Mouse (Mus musculus) CH12.LX (cell line): Measurements from ENCODE around the gene Dnah17.

Source experiments
- CTCF ChIP-seq, 2 experiments: IDR thresholded peaks in 1 of 2; conservative IDR thresholded peaks in 1 of 2; 2 replicates each; pipeline ENCODE4 v1.5.1; 2011 to 2012; ENCODE audit warnings: low read depth in 2 of 2, low read length in 2 of 2, improper control_type of control experiment in 1 of 2, inconsistent platforms in 1 of 2, mild to moderate bottlenecking in 1 of 2, moderate library complexity in 1 of 2
- EP300 ChIP-seq: IDR thresholded peaks from 2 replicates; pipeline ENCODE4 v1.6.1; 2011; ENCODE audit warnings: low read length, improper control_type of control experiment
- ETS1 ChIP-seq: conservative IDR thresholded peaks from 2 replicates; pipeline ENCODE4 v1.6.1; 2012; ENCODE audit warnings: low read depth, mild to moderate bottlenecking, inconsistent platforms, low read length, improper control_type of control experiment, moderate library complexity
- HCFC1 ChIP-seq: IDR thresholded peaks from 2 replicates; pipeline ENCODE4 v1.6.1; 2012; ENCODE audit warnings: low read depth, mild to moderate bottlenecking, inconsistent platforms, low read length, improper control_type of control experiment
- NELFE ChIP-seq: IDR thresholded peaks from 2 replicates; pipeline ENCODE4 v1.6.1; 2011; ENCODE audit warnings: low read depth, low read length, improper control_type of control experiment
- POLR2A ChIP-seq: IDR thresholded peaks from 2 replicates; pipeline ENCODE4 v1.6.1; 2011; ENCODE audit warnings: low read depth, mild to moderate bottlenecking, improper control_type of control experiment, low read length
- POLR2AphosphoS2 ChIP-seq: IDR thresholded peaks from 2 replicates; pipeline ENCODE4 v1.6.1; 2011; ENCODE audit warnings: low read depth, low read length, improper control_type of control experiment
- RAD21 ChIP-seq: IDR thresholded peaks from 2 replicates; pipeline ENCODE4 v1.6.1; 2011; ENCODE audit warnings: low read depth, mild to moderate bottlenecking, low read length, improper control_type of control experiment, moderate library complexity
- SIN3A ChIP-seq: IDR thresholded peaks from 2 replicates; pipeline ENCODE4 v1.6.1; 2012; ENCODE audit warnings: low read length, improper control_type of control experiment, inconsistent platforms
- SMC3 ChIP-seq: IDR thresholded peaks from 2 replicates; pipeline ENCODE4 v1.6.1; 2011; ENCODE audit warnings: low read depth, low read length, improper control_type of control experiment

- TF ChIP-seq RAD21, result no peak
- TF ChIP-seq HCFC1, result no peak
- TF ChIP-seq POLR2A, result no peak
- no peak for TF ChIP-seq CTCF (conservative IDR thresholded peaks at IDR 0.05 in 1 of 2, IDR thresholded peaks at IDR 0.05 in 1 of 2; ENCODE audit: low read depth in 2 of 2, low read length in 2 of 2)
- TF ChIP-seq SMC3, result no peak
- no peak for TF ChIP-seq POLR2AphosphoS2
- no peak for TF ChIP-seq ETS1
- no peak for TF ChIP-seq EP300
- TF ChIP-seq NELFE, result no peak
- no peak for TF ChIP-seq SIN3A
Measured at GRCm38 (mm10) chr11:117979388-117979787, 151.0 kb downstream of the Dnah17 start.
